12 mouse cellular contexts compared by ENCODE assay signal in the genomic region with DNA sequence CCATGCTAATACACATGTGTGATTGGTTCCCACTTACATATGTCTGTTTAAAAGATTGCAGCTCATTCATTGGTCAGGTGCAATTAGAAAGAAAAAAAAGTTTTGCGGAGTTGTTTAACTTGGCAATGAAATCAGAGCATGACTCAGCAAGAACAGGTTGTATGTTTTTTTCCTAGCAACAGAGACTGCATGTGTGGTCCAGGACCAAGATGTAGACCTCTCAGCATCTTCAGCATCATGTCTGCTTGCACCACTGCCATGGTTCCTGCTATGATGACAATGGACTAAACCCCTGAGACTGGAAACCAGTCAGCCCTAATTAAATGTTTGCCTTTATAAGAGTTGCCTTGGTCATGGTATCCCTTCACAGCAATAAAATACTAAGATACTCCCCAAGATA.
"Had no signal": no experiment of that assay in that cellular context is flagged by ENCODE, and none has a peak within 500 bp of the region (broad histone marks: within the 10 kb centered on the region; RNA-seq: fewer than 3 reads in every experiment).

No protein-coding gene starts in this region.

- ATAC-seq: intestine, embryonic 16.5 days had no signal

- DNase-seq: gastrocnemius, postnatal 14 days; gastrocnemius, postnatal 36 days; heart, adult 11 months; heart, postnatal 10 days; heart, postnatal 4 days; kidney, adult 11 months; kidney, adult 9 months; kidney, postnatal 14 days; layer of hippocampus, postnatal 36 days; left cerebral cortex, postnatal 4 days; liver had no signal
